Mouse (Mus musculus) CD4-positive, CD25-positive, alpha-beta regulatory T cell, adult 2 months (primary cell): ENCODE results near the gene Col11a2.
A peak's percentile ranks its signal among the peaks of the same experiment; 100 is the strongest.

Source experiments
- DNase-seq: peaks from one replicate; pipeline ENCODE4 v3.0.0-alpha.2; 2012; ENCODE audit warnings: low read depth, low spot score

The Col11a2 gene

GRCm38 (mm10) chr17:34057224-34057623 lies 18.0 kb downstream of the Col11a2 start:
- no peak for DNase-seq

GRCm38 (mm10) chr17:34068864-34069263 lies 29.6 kb downstream of the Col11a2 start:
- DNase-seq = no peak

- peak; percentile 32 for DNase-seq
Measured at GRCm38 (mm10) chr17:34072091-34072490, 32.9 kb downstream of the Col11a2 start.

GRCm38 (mm10) chr17:34075271-34075670 lies 36.0 kb downstream of the Col11a2 start:
- peak; percentile 89 for DNase-seq

- DNase-seq = peak; percentile 90
Measured at GRCm38 (mm10) chr17:34077549-34077948, 38.3 kb downstream of the Col11a2 start.

- DNase-seq = no peak
Measured at GRCm38 (mm10) chr17:34078148-34078547, 38.9 kb downstream of the Col11a2 start.

GRCm38 (mm10) chr17:34079002-34079401 lies 39.8 kb downstream of the Col11a2 start:
- DNase-seq = no peak

- DNase-seq = peak; percentile 80
Measured at GRCm38 (mm10) chr17:34079621-34080020, 40.4 kb downstream of the Col11a2 start.

- DNase-seq = no peak
Measured at GRCm38 (mm10) chr17:34083104-34083503, 43.9 kb downstream of the Col11a2 start.

- no peak for DNase-seq
Measured at GRCm38 (mm10) chr17:34087386-34087785, 48.1 kb downstream of the Col11a2 start.

GRCm38 (mm10) chr17:34088124-34088523 lies 48.9 kb downstream of the Col11a2 start:
- no peak for DNase-seq

GRCm38 (mm10) chr17:34090923-34091322 lies 51.7 kb downstream of the Col11a2 start:
- peak; percentile 81 for DNase-seq

GRCm38 (mm10) chr17:34092197-34092875 lies 53.1 kb downstream of the Col11a2 start, which contains the start of gene H2-Oa:
H2-Oa (plus strand) TSS chr17:34092340.
- DNase-seq = peak; percentile 55

- no peak for DNase-seq
Measured at GRCm38 (mm10) chr17:34093199-34093874, 54.1 kb downstream of the Col11a2 start.

GRCm38 (mm10) chr17:34094283-34095035 lies 55.2 kb downstream of the Col11a2 start:
- DNase-seq = no peak

- no peak for DNase-seq
Measured at GRCm38 (mm10) chr17:34096497-34097010, 57.3 kb downstream of the Col11a2 start.

- DNase-seq = no peak
Measured at GRCm38 (mm10) chr17:34097272-34097671, 58.0 kb downstream of the Col11a2 start.

- no peak for DNase-seq
Measured at GRCm38 (mm10) chr17:34098709-34099479, 59.7 kb downstream of the Col11a2 start.

- DNase-seq = no peak
Measured at GRCm38 (mm10) chr17:34099531-34099930, 60.3 kb downstream of the Col11a2 start.

- no peak for DNase-seq
Measured at GRCm38 (mm10) chr17:34101185-34101584, 61.9 kb downstream of the Col11a2 start.

- DNase-seq = peak; percentile 95
Measured at GRCm38 (mm10) chr17:34101604-34102032, 62.4 kb downstream of the Col11a2 start.
